Mouse (Mus musculus): Measurements from ENCODE around the gene Rab42.
"Not testable (repeated sequence)": the region's sequence is repeated elsewhere in the genome, so short reads cannot be mapped to it uniquely, and the experiment has no call there.

The Rab42 gene

DNA sequence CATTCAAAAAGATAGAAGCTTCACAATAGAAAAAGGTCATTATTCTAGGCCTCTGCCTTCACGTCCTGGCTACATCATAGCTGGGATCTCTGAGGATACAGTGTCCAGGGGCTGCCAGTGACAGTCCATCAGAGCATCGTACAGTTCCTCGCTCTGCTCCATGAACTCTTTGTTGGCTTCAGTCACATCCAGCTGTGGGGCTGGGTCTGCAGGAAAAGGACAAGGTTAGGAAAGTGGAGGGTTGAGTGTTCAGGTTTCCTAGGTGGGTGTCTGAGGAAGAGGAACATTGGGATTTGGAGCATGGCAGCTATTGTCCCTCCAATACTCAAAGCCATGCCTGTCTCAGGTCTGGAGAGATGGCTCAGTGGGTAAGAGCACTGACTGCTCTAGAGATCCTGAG lies 8.6 kb upstream of the Rab42 start:
- no peak for DNase-seq (ENCODE audit: low read depth)

DNA sequence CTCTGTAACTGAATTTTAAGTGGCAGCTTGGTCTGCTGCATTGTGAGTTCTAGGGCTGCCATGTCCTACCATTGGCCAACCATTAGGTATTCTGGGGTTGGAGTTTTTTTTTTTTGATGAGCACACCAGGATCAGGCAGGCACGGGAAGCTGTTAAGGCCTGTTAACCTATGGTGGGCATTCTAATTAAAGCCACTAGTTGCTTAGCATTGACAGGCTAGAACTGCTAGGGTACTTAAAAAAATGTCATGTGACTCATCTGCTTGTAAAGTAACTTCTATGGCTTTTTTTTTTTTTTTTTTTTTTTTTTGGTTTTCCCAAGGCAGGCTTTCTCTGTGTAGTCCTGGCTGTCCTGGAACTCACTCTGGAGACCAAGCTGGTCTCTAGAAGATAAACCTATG lies 8.0 kb upstream of the Rab42 start:
- DNase-seq (ENCODE audit: low read depth): no peak

DNA sequence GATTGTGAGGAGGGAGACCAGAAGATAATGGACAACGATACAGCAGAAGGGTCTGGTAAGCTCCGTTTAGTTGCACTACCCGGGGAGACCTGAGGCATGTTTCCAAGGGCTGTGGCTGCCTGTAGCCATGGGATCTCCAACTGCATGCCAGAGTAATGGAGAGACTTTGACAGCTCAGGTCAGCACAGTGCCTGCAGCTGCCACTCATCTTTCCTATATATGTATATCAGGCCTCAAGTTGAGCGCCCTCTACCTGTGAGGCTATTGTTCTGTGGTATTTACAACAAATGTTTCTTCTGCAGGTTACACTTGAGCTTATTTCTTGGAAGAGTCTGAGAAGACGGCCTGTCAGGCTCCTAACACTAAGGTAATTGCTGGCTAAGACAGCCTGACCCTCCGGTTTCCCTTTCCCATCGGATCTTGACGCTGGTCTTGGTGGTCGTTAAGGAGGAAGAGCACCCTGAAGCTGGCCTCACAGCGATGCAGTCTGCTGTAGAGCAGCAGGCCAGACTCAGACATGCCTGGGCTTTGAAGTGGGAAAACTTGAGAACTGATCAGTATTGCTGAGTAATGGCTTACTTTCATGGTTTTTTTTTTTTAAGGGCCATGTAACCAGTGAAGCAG lies 6.8 kb upstream of the Rab42 start:
- DNase-seq (ENCODE audit: low read depth): peak; percentile 88

DNA sequence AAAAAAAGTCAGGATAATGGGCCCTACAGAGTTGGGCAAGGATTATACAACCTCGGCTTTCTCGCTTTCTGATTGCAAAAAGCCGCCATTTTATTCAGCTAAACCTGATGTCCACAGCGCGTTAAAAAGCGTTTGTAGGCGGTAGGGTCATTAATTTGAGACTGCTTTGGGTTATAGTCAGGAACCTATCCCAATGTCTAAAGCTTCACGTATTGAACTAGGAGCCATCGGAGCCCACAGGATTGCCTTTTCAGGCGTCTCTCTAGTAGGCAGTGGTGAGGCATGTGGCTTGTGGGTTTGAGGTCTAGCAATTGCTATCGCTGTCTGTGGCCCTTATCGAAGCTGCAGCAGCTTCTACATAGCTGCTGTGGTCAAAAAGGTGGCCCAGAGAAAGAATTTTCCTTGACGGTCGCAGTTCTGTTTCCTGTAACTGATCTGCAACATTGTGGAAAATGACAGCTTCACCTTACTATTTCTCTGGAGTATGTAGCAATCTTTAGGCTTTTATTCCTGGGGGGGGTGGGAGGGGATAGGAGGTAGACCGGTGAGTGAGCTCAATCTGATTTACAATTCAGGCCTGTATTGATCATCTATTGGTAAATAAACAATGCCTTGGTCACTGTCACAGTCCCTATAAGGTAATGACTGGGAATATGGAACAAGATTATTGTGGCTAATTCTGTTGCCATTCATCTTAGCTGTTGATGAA lies 6.1 kb upstream of the Rab42 start:
- peak; percentile 61 for DNase-seq (ENCODE audit: low read depth)

DNA sequence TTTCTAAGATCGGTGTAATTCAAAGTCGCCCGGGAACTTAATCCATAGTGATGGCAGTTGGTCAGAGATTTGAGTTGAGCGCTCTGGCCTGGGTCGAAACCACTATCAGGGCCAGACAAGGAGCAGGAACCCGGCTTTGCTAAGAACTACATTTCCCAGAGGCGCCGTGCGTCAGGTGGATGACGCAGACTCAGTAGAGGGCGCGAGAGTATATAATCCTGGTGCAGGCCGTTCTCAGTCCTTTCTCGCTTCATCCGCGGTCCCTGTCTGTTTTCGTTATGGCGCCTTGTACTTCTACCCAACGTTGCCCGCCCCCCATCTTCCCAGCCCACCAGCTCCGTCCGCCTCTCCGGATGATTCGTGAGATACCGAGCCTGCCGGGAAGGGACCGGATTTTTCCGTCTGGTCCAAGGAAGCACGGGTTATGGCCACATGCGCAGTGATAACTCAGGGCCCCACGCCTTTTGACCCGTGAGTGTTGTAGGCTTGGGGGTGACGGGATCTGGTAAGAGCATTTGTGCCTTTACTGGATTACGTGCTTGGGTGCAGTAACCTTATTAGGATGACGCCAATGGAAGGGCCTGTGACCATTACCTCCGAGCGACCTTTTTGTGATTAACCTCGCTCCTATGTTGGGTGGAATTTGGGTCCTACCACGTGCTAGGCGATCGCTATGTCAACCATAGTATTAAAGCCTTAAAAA lies 5.4 kb upstream of the Rab42 start:
- DNase-seq (ENCODE audit: low read depth): peak; percentile 93

DNA sequence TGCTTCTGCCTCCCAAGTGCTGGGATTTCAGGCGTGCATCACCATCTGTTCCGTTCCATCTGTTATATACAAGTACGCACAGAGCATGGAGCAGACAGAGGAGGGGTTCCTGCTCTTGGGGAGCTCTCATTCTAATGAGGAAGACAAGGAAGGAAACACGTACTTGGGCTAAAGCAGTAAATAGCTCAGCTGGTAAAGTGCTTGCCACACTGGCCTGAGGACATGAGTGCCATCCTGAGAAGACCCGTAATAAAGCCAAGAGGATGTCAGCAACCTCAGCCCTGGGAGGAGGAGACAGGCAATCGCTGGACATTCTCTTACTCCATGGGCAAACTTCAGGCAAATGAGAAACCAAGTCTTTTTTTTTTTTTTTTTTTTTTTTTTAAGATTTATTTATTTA lies 2.8 kb upstream of the Rab42 start:
- no peak for DNase-seq (ENCODE audit: low read depth)

DNA sequence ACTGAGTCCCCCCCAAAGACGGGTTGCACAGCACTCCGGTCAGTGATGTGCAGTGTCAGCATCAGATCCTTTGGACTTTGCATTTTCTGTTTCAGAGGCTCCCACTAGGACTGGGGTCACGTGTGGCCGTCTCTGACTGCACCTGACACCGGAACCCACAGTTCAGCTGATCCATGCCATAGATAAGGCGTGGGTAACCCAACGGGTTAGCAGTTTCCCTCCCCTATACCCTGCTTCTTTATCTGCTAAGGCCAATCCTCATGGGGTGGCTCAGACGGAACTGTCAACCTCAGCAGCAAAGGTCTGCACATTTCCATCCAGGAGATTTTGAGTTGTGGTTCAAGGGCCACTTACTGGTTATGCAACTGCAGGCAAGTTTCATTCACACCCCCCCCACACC lies 2.1 kb upstream of the Rab42 start:
- DNase-seq (ENCODE audit: low read depth): no peak

DNA sequence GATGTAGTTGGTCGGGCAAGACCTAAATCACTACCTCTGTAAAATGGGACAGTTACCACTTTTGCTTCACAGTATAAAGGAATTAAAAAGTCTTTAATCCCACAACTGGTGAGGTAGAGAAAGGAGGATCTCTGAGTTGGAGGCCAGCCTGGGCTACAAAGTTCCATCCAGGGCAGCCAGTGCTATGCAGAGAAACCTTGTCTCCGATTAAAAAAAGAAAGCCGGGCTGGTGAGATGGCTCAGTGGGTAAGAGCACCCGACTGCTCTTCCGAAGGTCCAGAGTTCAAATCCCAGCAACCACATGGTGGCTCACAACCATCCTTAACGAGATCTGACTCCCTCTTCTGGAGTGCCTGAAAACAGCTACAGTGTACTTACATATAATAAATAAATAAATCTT lies 299 bp upstream of the Rab42 start:
- DNase-seq (ENCODE audit: low read depth): not testable (repeated sequence)

DNA sequence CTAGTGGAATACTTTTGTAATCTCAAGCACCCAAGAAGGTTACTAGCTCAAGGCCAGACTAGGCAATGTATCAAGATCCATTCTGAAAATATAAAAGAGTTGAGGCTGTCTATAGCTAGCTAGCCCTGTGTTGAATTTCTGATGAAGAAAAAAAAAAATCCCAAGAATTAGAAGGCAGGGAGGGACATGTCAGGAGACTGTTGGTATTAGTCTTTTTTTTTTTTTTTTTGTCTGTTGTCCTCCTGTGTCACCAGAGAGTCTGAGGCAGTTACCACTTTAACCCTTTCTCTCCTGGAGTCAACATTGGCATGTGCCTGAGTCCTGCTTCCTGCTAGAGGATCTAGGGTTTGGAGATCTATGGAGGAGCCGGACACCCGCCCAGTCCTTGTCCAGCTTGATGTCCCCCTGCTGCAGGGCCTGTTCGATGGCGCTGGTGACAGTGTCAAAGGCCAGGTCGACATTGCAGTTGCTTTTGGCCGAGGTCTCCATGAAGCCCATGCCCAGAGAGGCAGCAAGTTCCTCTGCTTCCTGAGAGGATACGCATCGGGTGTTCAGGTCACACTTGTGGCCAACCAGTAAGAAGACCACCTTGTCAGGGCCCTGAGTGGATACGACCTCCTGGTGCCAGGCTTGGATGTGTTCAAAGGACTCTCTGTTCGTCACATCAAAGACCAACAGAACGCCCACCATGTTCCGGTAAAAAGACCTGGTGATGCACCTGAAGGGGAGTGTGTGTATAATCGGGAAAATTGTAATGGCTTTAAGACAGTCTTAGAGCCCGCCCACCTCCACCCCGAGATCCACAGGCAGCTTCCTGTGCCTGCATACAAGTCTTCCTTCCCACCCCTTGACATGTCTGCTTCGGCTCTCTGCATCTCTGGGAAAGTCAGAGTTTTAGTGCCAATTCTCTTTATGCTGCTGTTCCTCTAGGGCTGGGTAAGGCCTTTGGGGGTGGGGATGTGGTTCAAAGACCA lies 933 bp downstream of the Rab42 start:
- peak; percentile 50 for DNase-seq (ENCODE audit: low read depth)

DNA sequence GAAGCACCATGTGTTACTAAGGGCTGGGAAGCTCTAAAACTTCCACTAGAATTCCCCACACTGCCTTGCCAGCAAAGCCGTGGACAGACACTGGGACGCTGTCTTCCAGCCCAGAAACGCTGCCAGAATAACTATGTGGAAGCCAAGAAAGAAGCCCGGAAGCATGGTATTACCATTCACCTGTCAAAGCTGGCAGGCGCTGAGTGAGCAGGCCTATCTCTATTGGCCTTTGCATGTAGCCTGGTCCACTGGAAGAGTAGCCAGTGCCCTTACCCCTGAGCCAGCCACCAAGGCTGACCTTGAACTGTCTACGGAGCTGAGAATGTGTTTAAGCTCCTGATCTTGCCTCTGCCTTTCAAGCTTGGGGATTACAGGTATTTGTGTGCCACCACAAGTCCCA lies 1.7 kb downstream of the Rab42 start:
- DNase-seq (ENCODE audit: low read depth): no peak

DNA sequence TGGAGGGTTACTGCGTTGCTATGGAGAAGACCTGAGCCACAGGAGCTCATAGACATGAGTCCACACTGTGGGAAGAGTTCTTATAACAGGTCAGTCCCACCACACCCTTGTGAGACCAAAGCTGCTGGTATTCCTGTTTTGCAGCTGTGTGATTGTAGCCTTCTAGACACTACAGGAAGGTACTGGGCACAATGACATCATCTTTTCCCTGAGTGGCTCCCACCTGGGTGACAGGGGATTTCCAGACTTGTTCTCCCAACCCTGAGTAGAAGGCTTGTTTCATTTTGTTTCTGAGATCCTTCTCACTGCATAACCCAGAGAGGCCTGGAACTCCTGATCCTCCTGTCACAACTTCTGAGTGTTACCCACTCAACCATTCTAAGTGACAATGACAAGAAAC lies 3.3 kb downstream of the Rab42 start:
- DNase-seq (ENCODE audit: low read depth): no peak

DNA sequence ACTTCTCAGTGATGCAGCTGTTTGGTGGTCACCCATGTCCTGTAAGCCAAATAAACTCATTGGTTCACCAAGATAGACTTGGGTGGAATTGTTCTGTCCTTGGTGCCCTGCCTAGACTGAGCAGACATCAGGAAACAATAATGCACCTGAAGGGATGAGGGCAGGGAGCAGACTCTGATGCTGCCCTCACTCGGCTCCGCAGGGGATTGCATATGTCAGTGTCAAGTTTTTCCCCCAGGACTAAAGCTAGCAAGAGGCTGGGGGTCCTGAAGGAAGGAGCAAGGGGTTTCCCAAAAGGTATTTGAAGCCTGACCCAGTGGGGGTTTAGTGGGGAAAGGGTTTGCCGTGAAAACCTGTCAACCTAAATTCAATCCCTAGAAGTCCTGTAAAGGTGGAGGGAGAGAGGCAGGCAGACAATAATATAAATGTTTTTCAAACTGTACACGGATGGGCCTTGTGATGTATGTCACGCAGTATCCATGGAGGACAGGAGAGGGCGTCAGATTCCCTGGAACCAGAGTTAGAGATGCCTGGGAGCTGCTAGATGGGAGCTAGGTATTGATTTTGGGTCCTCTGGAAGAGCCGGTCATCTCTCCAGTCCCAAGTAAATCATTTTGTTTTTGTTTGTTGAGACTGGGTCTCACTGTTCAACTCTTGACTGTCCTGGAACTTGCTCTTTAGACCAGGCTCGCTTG lies 7.3 kb downstream of the Rab42 start:
- DNase-seq (ENCODE audit: low read depth): no peak

DNA sequence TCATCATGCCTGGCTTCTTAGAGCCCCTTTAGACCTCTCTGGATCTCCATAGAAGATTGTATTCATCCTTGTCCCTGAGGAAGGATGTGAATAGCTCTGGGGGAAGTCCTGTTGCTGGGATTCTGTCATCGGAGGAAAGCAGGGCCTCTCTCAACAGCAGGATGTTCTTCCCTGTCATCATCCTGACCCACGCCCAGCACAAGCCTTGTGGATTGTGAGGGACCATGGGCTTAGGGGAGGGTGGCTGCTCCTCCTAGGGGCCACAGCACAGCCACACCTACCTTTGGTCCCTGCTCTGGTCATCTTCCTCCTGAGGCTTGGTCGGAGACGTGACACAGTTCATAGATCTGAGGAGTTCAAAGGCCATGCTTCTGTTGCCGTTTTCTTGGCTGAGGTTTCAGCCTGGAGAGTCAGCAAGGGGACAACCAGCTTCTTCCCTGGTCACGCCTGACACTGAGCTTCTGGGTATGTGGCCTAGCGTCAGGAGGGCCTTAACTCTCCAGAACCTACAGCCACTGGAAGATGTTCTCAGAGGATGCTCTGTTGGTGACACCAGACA lies 9.4 kb downstream of the Rab42 start:
- DNase-seq (ENCODE audit: low read depth): no peak

DNA sequence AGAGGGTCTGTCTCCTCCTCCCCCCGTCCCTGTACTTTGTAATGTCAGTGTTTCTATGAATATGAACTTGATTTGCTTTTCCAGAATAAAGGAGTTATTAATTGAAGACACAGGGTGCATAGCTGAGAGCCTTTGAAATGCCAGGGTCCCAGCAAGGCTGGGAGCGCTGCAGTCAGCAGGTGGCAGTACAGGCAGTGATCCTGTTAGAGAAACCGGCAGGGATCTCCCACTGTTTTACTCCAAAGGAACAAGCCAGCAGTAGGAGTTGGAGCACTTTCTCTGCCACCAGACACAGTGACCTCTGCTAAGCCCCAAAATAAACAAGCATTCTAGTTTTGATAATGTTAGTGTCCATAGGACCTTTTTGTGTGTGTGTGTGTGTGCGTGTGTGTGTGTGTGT lies 10.2 kb downstream of the Rab42 start:
- no peak for DNase-seq (ENCODE audit: low read depth)

DNA sequence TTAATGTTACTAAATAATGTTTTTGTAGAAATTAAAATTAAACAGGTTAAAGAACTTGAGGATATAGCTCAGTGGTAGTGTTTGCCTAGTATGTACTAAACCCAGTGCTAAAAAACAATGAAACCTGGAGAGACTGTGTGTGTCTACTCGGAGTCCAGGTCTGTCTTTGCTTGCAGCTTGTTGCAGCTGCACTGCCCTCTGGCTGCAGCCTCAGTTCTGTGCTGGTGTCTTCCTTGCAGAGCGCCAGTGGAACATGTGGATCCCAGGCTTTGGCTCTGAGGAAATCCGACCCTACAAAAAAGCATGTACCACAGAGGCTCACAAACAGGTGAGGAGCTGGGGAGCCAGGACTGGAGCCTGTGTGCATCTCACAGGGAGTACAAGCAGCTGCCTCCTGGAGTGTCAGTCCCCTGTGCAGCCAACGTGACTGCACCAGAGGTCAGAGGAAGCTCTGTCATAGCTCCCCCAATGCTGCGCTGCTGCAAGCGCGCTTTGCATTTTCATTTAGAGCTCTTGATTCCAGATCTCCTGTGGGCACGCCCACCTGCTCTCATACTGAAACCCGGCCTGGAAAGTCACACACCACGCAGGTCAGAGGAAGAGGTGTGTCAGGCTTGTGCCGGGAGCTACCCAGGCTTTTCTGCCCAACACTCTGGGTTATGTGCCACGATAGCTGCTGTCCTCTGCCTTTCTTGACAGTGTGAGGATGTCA lies 11.4 kb downstream of the Rab42 start:
- DNase-seq (ENCODE audit: low read depth): no peak

DNA sequence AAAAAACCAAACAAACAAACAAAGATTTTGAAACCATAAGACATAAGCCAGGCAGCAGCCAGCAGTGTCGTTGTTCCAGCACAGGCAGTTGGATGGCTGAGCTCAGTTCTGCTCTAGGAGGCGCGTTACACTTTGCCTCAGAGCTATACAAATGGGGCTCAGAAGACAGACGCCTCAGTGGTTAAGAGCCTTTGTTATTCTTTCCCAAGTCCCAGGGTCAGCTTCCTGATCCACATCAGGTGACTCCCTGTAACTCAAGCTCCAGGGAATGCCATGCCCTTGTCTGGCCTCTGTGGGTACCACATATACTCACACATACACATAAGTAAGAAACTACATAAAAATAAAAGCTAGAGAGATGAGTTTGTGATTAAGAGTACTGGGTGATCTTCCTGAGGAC lies 12.1 kb downstream of the Rab42 start:
- DNase-seq (ENCODE audit: low read depth): no peak

DNA sequence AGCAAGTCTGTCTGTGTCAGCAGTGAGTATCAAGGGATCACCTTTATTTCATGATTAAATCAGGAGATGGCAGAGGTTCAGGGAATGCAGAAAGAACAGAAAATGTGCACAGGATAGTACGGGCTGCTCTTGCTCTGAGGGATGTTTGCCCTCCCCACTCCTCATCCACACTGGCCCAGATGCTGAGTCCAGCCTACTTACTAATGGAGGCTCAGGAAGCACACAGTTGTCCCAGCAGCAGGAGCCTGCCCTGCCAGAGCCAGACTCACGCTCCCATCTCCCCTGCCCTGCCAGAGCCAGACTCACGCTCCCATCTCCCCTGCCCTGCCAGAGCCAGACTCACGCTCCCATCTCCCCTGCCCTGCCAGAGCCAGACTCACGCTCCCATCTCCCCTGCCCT lies 14.3 kb downstream of the Rab42 start:
- DNase-seq (ENCODE audit: low read depth): not testable (repeated sequence)

DNA sequence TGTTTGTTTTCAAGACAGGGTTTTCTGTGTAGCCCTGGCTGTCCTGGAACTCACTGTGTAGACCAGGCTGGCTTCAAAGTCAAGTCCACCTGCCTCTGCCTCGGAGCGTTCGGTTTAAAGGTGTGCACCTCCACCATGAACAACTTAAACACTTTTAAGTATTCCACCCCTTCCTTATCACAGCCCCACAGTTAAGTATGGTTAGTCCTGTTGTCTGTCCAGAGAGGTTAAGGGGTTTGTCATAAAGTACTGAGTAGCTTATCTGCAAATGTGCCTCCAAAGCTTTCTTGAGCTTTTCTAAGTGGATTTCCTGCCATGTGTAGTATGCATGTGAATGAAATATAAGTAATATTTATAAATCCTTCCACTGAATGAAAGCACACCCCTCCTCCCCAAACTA lies 27.2 kb downstream of the Rab42 start:
- no peak for DNase-seq (ENCODE audit: low read depth)

DNA sequence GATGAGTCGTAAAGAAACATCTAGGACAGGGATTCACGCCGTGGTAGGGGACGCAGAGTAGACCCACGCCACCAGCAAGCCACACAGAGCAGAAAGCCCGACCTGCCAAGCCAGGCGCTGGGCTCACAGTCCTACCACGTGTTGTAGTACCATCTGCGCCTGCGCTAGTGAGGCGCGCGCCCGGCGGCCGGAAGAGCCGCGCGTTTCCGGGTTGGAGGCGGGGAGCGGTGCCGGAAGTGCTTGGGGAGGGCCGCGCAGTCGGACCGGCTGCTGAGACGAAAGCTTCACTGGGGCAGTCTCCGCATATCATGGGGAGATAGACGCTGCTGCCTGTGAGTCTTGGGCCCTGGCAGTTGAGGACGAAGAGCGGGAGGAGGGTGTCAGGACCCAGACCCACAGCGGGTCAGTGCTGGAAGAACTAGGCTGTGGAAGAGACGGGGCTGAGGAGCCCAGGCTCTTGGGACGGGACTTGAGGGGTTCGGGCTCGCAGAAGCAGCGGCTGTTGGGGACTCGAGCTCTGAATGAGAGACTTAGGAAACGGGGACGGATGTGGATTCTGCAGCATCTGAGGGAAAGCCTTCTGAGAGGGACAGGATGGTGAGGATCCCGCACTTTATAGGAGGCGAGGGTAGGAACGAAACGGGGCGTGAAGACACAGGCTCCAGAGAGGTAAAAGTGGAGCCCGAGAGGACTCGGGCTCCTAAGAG lies 28.9 kb downstream of the Rab42 start, which contains the start of gene Taf12:
Taf12 (plus strand) TSS at position 220 of the 707 bp plus-strand sequence.
- DNase-seq (ENCODE audit: low read depth): peak; percentile 97

DNA sequence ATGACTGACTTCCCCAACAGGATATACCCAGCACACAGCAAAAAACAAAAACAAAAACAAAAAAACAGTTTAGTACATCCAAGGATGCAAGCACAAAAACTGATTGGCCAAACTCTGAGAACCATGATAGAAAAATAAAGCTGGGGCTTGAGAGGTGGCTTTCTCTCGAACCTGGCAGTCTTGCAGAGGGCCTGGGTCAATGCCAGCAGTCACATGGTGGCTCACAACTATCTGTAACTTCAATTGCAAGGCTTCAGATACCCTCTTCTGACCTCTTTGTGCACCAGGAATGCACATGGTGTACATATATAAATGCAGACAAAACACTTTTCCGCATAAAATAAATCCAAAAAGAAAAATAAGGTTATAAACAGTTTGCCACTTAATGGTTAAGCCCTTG lies 30.0 kb downstream of the Rab42 start:
- DNase-seq (ENCODE audit: low read depth): no peak

All from naive thymus-derived CD4-positive, alpha-beta T cell, adult 2 months (primary cell).